Mouse (Mus musculus): ENCODE results near the gene Olfr1501. TPM values are rescaled to one million over a fixed set of nuclear protein-coding genes. Genes with fewer than 3 reads are reported as not detected.

The Olfr1501 gene
- not detected in 2 replicates for polyA plus RNA-seq (2012; rRNA removed)

GRCm38 (mm10) chr19:13850592-13850991 lies at the start of gene Olfr1501:
Olfr1501 (minus strand) TSS chr19:13850692.

GRCm38 (mm10) chr19:13897828-13898227 lies 47.3 kb upstream of the Olfr1501 start, which contains the start of gene Olfr1504:
Olfr1504 (minus strand) TSS chr19:13897928.

GRCm38 (mm10) chr19:13861495-13861894 lies 11.0 kb upstream of the Olfr1501 start, which contains the start of gene Olfr1502:
Olfr1502 (plus strand) TSS chr19:13861795.

GRCm38 (mm10) chr19:13830388-13830787 lies 20.1 kb downstream of the Olfr1501 start, which contains the start of gene Olfr1500:
Olfr1500 (minus strand) TSS chr19:13830488.

GRCm38 (mm10) chr19:13819347-13819746 lies 31.1 kb downstream of the Olfr1501 start, which contains the start of gene Olfr1499:
Olfr1499 (minus strand) TSS chr19:13819447.

GRCm38 (mm10) chr19:13798102-13798501 lies 52.4 kb downstream of the Olfr1501 start, which contains the start of gene Olfr1497:
Olfr1497 (minus strand) TSS chr19:13798202.

Other genes with a start within 250 kb of the Olfr1501 start
- not detected in 2 replicates for gene Olfr1487, start 233.3 kb downstream of the Olfr1501 start, polyA plus RNA-seq (2012; rRNA removed)
- gene Olfr1489, start 219.1 kb downstream of the Olfr1501 start, polyA plus RNA-seq (2012; rRNA removed), result not detected in 2 replicates
- not detected in 2 replicates for gene Olfr1490, start 199.6 kb downstream of the Olfr1501 start, polyA plus RNA-seq (2012; rRNA removed)
- gene Olfr1491, start 153.4 kb downstream of the Olfr1501 start, polyA plus RNA-seq (2012; rRNA removed), result not detected in 2 replicates
- not detected in 2 replicates for gene Olfr1493-ps1, start 127.4 kb downstream of the Olfr1501 start, polyA plus RNA-seq (2012; rRNA removed)
- not detected in 2 replicates for gene Olfr1494, start 111.0 kb downstream of the Olfr1501 start, polyA plus RNA-seq (2012; rRNA removed)
- not detected in 2 replicates for gene Olfr1495, start 86.1 kb downstream of the Olfr1501 start, polyA plus RNA-seq (2012; rRNA removed)
- not detected in 2 replicates for gene Olfr1496, start 72.8 kb downstream of the Olfr1501 start, polyA plus RNA-seq (2012; rRNA removed)
- not detected in 2 replicates for gene Olfr1497, start 52.5 kb downstream of the Olfr1501 start, polyA plus RNA-seq (2012; rRNA removed)
- not detected in 2 replicates for gene Olfr1499, start 31.2 kb downstream of the Olfr1501 start, polyA plus RNA-seq (2012; rRNA removed)
- gene Olfr1500, start 20.2 kb downstream of the Olfr1501 start, polyA plus RNA-seq (2012; rRNA removed), result not detected in 2 replicates
- not detected in 2 replicates for gene Olfr1502, start 11.1 kb upstream of the Olfr1501 start, polyA plus RNA-seq (2012; rRNA removed)
- not detected in 2 replicates for gene Olfr1504, start 47.2 kb upstream of the Olfr1501 start, polyA plus RNA-seq (2012; rRNA removed)
- gene Olfr1505, start 62.8 kb upstream of the Olfr1501 start, polyA plus RNA-seq (2012; rRNA removed), result not detected in 2 replicates

All from colon, adult 2 months (tissue).